Mouse (Mus musculus): ENCODE measurements at regions not wholly inside any gene's neighbourhood (a gene's known extent, or its start where the extent isn't known, plus 50 kb on each side); places are given as distances from the start of the nearest gene placed in this dataset.

- TF ChIP-seq CTCF (IDR thresholded peaks at IDR 0.05; ENCODE audit: low read depth): no peak
- no peak for TF ChIP-seq EP300 (IDR thresholded peaks at IDR 0.05; ENCODE audit: low read depth)
Measured at GRCm38 (mm10) chr10:29897780-29898363, 302.5 kb downstream of the Cenpw start.

All from heart, postnatal 0 days (tissue).